Mouse (Mus musculus): ENCODE data around the gene Hipk2. TPM values are rescaled to one million over a fixed set of nuclear protein-coding genes. Genes with fewer than 3 reads are reported as not detected.

The Hipk2 gene
- polyA plus RNA-seq, 1 experiment from 2014 or later = 10.7 TPM

GRCm38 (mm10) chr6:38649545-38649944, 226.4 kb downstream of the Hipk2 start:
- no peak overlapping the region for H3K4me3 ChIP-seq (ENCODE audit: low read depth, low read length)
- no peaks in the 10 kb centered on the region for H3K9me3 ChIP-seq (ENCODE audit: control insufficient read depth, low read length)
- no peak overlapping the region for H3K27ac ChIP-seq (replicated peaks; ENCODE audit: low read depth, low read length)
- no peak overlapping the region for H3K9ac ChIP-seq (ENCODE audit: low read depth, low read length)
- no peak overlapping the region for H3K4me2 ChIP-seq (ENCODE audit: low read depth, low read length)
- DNase-seq (ENCODE audit: low spot score) (no peak), ATAC-seq (ENCODE audit: low read depth) (no peak)
- H3K27me3 ChIP-seq (replicated peaks; ENCODE audit: control insufficient read depth, insufficient read depth, low read length) = no peaks in the 10 kb centered on the region
- WGBS = 59% methylated on average over 3 of the region's 3 CpGs
- H3K4me1 ChIP-seq (ENCODE audit: control insufficient read depth, insufficient read depth, low read length) = no peaks in the 10 kb centered on the region
- no peaks in the 10 kb centered on the region for H3K36me3 ChIP-seq (ENCODE audit: control insufficient read depth, insufficient read depth, low read length)

Other genes starting within 250 kb of the Hipk2 start
- 1.1 and 1.2 TPM in 2 replicates for gene Klrg2, start 238.9 kb downstream of the Hipk2 start, polyA plus RNA-seq (2014; fragmentation: Nextera tagmentation; extraction: Ambion mirVana)
- 2.7 and 3.3 TPM in 2 replicates for gene Clec2l, start 213.1 kb downstream of the Hipk2 start, polyA plus RNA-seq (2014; fragmentation: Nextera tagmentation; extraction: Ambion mirVana)
- 2.4 and 4.2 TPM in 2 replicates for gene Tbxas1, start 761 bp downstream of the Hipk2 start, polyA plus RNA-seq (2014; fragmentation: Nextera tagmentation; extraction: Ambion mirVana)
- 9.1 and 9.8 TPM in 2 replicates for gene Parp12, start 242.2 kb upstream of the Hipk2 start, polyA plus RNA-seq (2014; fragmentation: Nextera tagmentation; extraction: Ambion mirVana)

Data from embryonic facial prominence, embryonic 14.5 days (tissue).